Mouse (Mus musculus) kidney, adult 8-10 months (tissue): ENCODE data around the gene Tgm2.
A peak's percentile ranks its signal among the peaks of the same experiment; 100 is the strongest.

Experiments
- DNase-seq, 2 experiments: peaks; one replicate each; pipeline ENCODE4 v3.0.0; 2022

Gene Tgm2

GRCm38 (mm10) chr2:158146223-158146622 lies at the start of gene Tgm2:
TSS of gene Tgm2 (minus strand) at chr2:158146436.
- DNase-seq: peak; percentile 87 to 96

GRCm38 (mm10) chr2:158194945-158195640 lies 48.9 kb upstream of the Tgm2 start:
- peak in 1 of 2 experiments; percentile 41 for DNase-seq

- DNase-seq: no peak
Observed at GRCm38 (mm10) chr2:158193611-158194336, 47.5 kb upstream of the Tgm2 start.

GRCm38 (mm10) chr2:158191098-158191497 lies 44.9 kb upstream of the Tgm2 start:
- DNase-seq: peak in 1 of 2 experiments; percentile 39

GRCm38 (mm10) chr2:158189451-158189850 lies 43.2 kb upstream of the Tgm2 start:
- no peak for DNase-seq

GRCm38 (mm10) chr2:158186206-158186871 lies 40.1 kb upstream of the Tgm2 start:
- no peak for DNase-seq

- DNase-seq: no peak
Observed at GRCm38 (mm10) chr2:158183266-158183665, 37.0 kb upstream of the Tgm2 start.

GRCm38 (mm10) chr2:158181932-158182331 lies 35.7 kb upstream of the Tgm2 start:
- no peak for DNase-seq

- DNase-seq: peak in 1 of 2 experiments; percentile 69
Observed at GRCm38 (mm10) chr2:158180797-158181196, 34.6 kb upstream of the Tgm2 start.

GRCm38 (mm10) chr2:158179370-158180111 lies 33.3 kb upstream of the Tgm2 start:
- no peak for DNase-seq

- peak; percentile 67 to 84 for DNase-seq
Observed at GRCm38 (mm10) chr2:158178696-158179369, 32.6 kb upstream of the Tgm2 start.

- DNase-seq: no peak
Observed at GRCm38 (mm10) chr2:158178139-158178538, 31.9 kb upstream of the Tgm2 start.

- no peak for DNase-seq
Observed at GRCm38 (mm10) chr2:158177574-158177973, 31.3 kb upstream of the Tgm2 start.

GRCm38 (mm10) chr2:158176763-158177162 lies 30.5 kb upstream of the Tgm2 start:
- no peak for DNase-seq

GRCm38 (mm10) chr2:158175433-158175832 lies 29.2 kb upstream of the Tgm2 start:
- DNase-seq: no peak

GRCm38 (mm10) chr2:158174958-158175357 lies 28.7 kb upstream of the Tgm2 start:
- no peak for DNase-seq

GRCm38 (mm10) chr2:158174438-158174837 lies 28.2 kb upstream of the Tgm2 start:
- DNase-seq: peak; percentile 41 to 44

- no peak for DNase-seq
Observed at GRCm38 (mm10) chr2:158170394-158170793, 24.2 kb upstream of the Tgm2 start.

GRCm38 (mm10) chr2:158169771-158170170 lies 23.5 kb upstream of the Tgm2 start:
- no peak for DNase-seq

- no peak for DNase-seq
Observed at GRCm38 (mm10) chr2:158169351-158169750, 23.1 kb upstream of the Tgm2 start.

- DNase-seq: no peak
Observed at GRCm38 (mm10) chr2:158168741-158169211, 22.5 kb upstream of the Tgm2 start.

- DNase-seq: no peak
Observed at GRCm38 (mm10) chr2:158167496-158168205, 21.4 kb upstream of the Tgm2 start.
